ENCODE assay signal across 7 mouse cellular contexts in genomic region chr13:8870510-8871313, GRCm38 (mm10). TPM values are rescaled to one million over a fixed set of nuclear protein-coding genes. Genes with fewer than 3 reads are reported as not detected.
DNase-seq lines count a peak whose midpoint lies in the region; ATAC-seq and TF ChIP-seq lines count a peak whose summit lies in the region.

No protein-coding gene starts in this region.

- H3K4me3 ChIP-seq in embryonic facial prominence, embryonic 11.5 days (ENCODE audit: low read depth, low read length) = peak overlapping the region; percentile 85
- H3K4me3 ChIP-seq in kidney, adult 2 months (ENCODE audit: insufficient read depth, low read depth, low read length) = peak overlapping the region; percentile 98
- peak overlapping the region; percentile 83 for H3K4me3 ChIP-seq in limb, embryonic 12.5 days (replicated peaks)
- peak overlapping the region; percentile 76 for H3K4me3 ChIP-seq in midbrain, embryonic 15.5 days
- H3K4me3 ChIP-seq in spleen, adult 2 months (ENCODE audit: extremely low read depth, insufficient read depth, insufficient read length) = peak overlapping the region; percentile 74

- H3K36me3 ChIP-seq in embryonic facial prominence, embryonic 11.5 days (replicated peaks; ENCODE audit: control insufficient read depth, insufficient read depth, low read depth, low read length) = no peaks in the 10 kb centered on the region
- H3K36me3 ChIP-seq in kidney, adult 2 months (ENCODE audit: control insufficient read depth, insufficient read depth, low read length) = no peaks in the 10 kb centered on the region
- H3K36me3 ChIP-seq in limb, embryonic 12.5 days = peaks cover 4% of the 10 kb centered on the region; the same call in 1 of the 2 replicates
- H3K36me3 ChIP-seq in midbrain, embryonic 15.5 days (replicated peaks) = no peaks in the 10 kb centered on the region
- H3K36me3 ChIP-seq in spleen, adult 2 months (ENCODE audit: control insufficient read depth, insufficient read depth, low read length) = no peaks in the 10 kb centered on the region; the same call in 1 of the 2 replicates

- WGBS in embryonic facial prominence, embryonic 11.5 days = under 1% methylated on average over 57 of the region's 57 CpGs
- under 1% methylated on average over 57 of the region's 57 CpGs for WGBS in kidney, adult 2 months
- under 1% methylated on average over 57 of the region's 57 CpGs for WGBS in limb, embryonic 12.5 days
- under 1% methylated on average over 57 of the region's 57 CpGs for WGBS in midbrain, embryonic 15.5 days
- WGBS in spleen, adult 2 months = under 1% methylated on average over 57 of the region's 57 CpGs

- H3K4me1 ChIP-seq in embryonic facial prominence, embryonic 11.5 days (ENCODE audit: control insufficient read depth, insufficient read depth, low read length) = no peaks in the 10 kb centered on the region
- H3K4me1 ChIP-seq in kidney, adult 2 months (ENCODE audit: control insufficient read depth, insufficient read depth, low read length) = 0 out of 2 replicates have a peak, but pooled peaks cover 2% of the 10 kb centered on the region
- H3K4me1 ChIP-seq in limb, embryonic 12.5 days (replicated peaks) = peaks cover 8% of the 10 kb centered on the region
- H3K4me1 ChIP-seq in midbrain, embryonic 15.5 days = peaks cover 25% of the 10 kb centered on the region
- H3K4me1 ChIP-seq in spleen, adult 2 months (ENCODE audit: control insufficient read depth, insufficient read depth, insufficient read length) = no peaks in the 10 kb centered on the region; the same call in 1 of the 2 replicates

- peak overlapping the region; percentile 85 for H3K9ac ChIP-seq in embryonic facial prominence, embryonic 11.5 days (replicated peaks; ENCODE audit: low read length)
- peak overlapping the region; percentile 77 for H3K9ac ChIP-seq in limb, embryonic 12.5 days (replicated peaks)
- peak overlapping the region; percentile 57 for H3K9ac ChIP-seq in midbrain, embryonic 15.5 days

- H3K27me3 ChIP-seq in embryonic facial prominence, embryonic 11.5 days (ENCODE audit: control insufficient read depth, insufficient read depth, low read length) = no peaks in the 10 kb centered on the region
- no peaks in the 10 kb centered on the region for H3K27me3 ChIP-seq in kidney, adult 2 months (replicated peaks; ENCODE audit: control insufficient read depth, insufficient read depth, low read length)
- no peaks in the 10 kb centered on the region for H3K27me3 ChIP-seq in limb, embryonic 12.5 days
- no peaks in the 10 kb centered on the region for H3K27me3 ChIP-seq in midbrain, embryonic 15.5 days (replicated peaks)
- no peaks in the 10 kb centered on the region for H3K27me3 ChIP-seq in spleen, adult 2 months (ENCODE audit: control insufficient read depth, insufficient read depth, low read length)

- peak overlapping the region; percentile 68 for H3K4me2 ChIP-seq in embryonic facial prominence, embryonic 11.5 days (ENCODE audit: low read depth, low read length)
- peak overlapping the region; percentile 73 for H3K4me2 ChIP-seq in limb, embryonic 12.5 days
- H3K4me2 ChIP-seq in midbrain, embryonic 15.5 days = peak overlapping the region; percentile 72

- TF ChIP-seq CTCF in kidney, adult 2 months (conservative IDR thresholded peaks at IDR 0.05; ENCODE audit: insufficient read depth, insufficient read length, low read depth, low read length) = peak; percentile 91
- peak; percentile 94 for TF ChIP-seq CTCF in spleen, adult 2 months (IDR thresholded peaks at IDR 0.05; ENCODE audit: extremely low read depth, insufficient read depth, insufficient read length, insufficient replicate concordance)

- peak; percentile 92 for DNase-seq in adrenal gland, postnatal 14 days
- DNase-seq in embryonic facial prominence, embryonic 11.5 days (ENCODE audit: low spot score) = peak; percentile 92
- peak; percentile 94 to 95 for DNase-seq in heart, adult 18-20 months
- peak; percentile 96 for DNase-seq in kidney, adult 2 months
- DNase-seq in spleen, adult 2 months (ENCODE audit: low read depth in 1 of 2, low spot score in 2 of 2) = peak; percentile 74 to 83

- TF ChIP-seq POLR2A in kidney, adult 2 months (IDR thresholded peaks at IDR 0.05; ENCODE audit: low read depth, low read length) = peak; percentile 58
- TF ChIP-seq POLR2A in spleen, adult 2 months (IDR thresholded peaks at IDR 0.05; ENCODE audit: low read depth, low read length) = peak; percentile 29

- ATAC-seq in embryonic facial prominence, embryonic 11.5 days (replicated peaks; ENCODE audit: insufficient number of reproducible peaks, low FRiP score, low TSS enrichment, low read depth) = peak; percentile 92
- peak; percentile 95 for ATAC-seq in limb, embryonic 12.5 days (ENCODE audit: insufficient number of reproducible peaks, insufficient read depth, low FRiP score, low TSS enrichment, low read depth)
- ATAC-seq in midbrain, embryonic 15.5 days (replicated peaks) = peak; percentile 94

- peak overlapping the region; percentile 93 for H3K27ac ChIP-seq in embryonic facial prominence, embryonic 11.5 days (replicated peaks; ENCODE audit: low read depth, low read length)
- peak overlapping the region; percentile 93 for H3K27ac ChIP-seq in kidney, adult 2 months (ENCODE audit: insufficient read depth, low read depth, low read length)
- peak overlapping the region; percentile 98 for H3K27ac ChIP-seq in limb, embryonic 12.5 days
- peak overlapping the region; percentile 90 for H3K27ac ChIP-seq in midbrain, embryonic 15.5 days
- peak overlapping the region; percentile 86 for H3K27ac ChIP-seq in spleen, adult 2 months (ENCODE audit: insufficient read depth, low read length)

- H3K9me3 ChIP-seq in embryonic facial prominence, embryonic 11.5 days (replicated peaks; ENCODE audit: control insufficient read depth, low read length) = no peaks in the 10 kb centered on the region
- H3K9me3 ChIP-seq in limb, embryonic 12.5 days = no peaks in the 10 kb centered on the region
- H3K9me3 ChIP-seq in midbrain, embryonic 15.5 days = no peaks in the 10 kb centered on the region

RNA-seq across cellular contexts. Expression of gene Wdr37, which starts 1.0 kb away (rescaled TPM):
- 37.6 and 38.4 TPM in 2 replicates for total RNA-seq in adrenal gland, postnatal 14 days (2021)
- 33.7 and 35.6 TPM in 2 replicates for polyA plus RNA-seq in embryonic facial prominence, embryonic 11.5 days (2014; fragmentation: Nextera tagmentation; extraction: Ambion mirVana)
- total RNA-seq in heart, adult 18-20 months (2021) = 10 to 100 TPM; 31.8 to 33.6 TPM
- polyA plus RNA-seq in kidney, adult 2 months (2012; rRNA removed) = 9.9 and 11.4 TPM in 2 replicates
- 31.0 and 31.2 TPM in 2 replicates for polyA plus RNA-seq in limb, embryonic 12.5 days (2016; fragmentation: Nextera tagmentation; extraction: Ambion mirVana)
- 55.4 and 58.2 TPM in 2 replicates for polyA plus RNA-seq in midbrain, embryonic 15.5 days (2015; fragmentation: Nextera tagmentation; extraction: Ambion mirVana)
- 11.3 and 18.5 TPM in 2 replicates for polyA plus RNA-seq in spleen, adult 2 months (2012; rRNA removed)

RNA-seq across cellular contexts. Expression of gene Idi1, which starts 14.6 kb away (rescaled TPM):
- 32.0 and 58.2 TPM in 2 replicates for total RNA-seq in adrenal gland, postnatal 14 days (2021)
- polyA plus RNA-seq in embryonic facial prominence, embryonic 11.5 days (2014; fragmentation: Nextera tagmentation; extraction: Ambion mirVana) = 111 and 125 TPM in 2 replicates
- total RNA-seq in heart, adult 18-20 months (2021) = 1 to 10 TPM; 4.8 to 5.8 TPM
- polyA plus RNA-seq in kidney, adult 2 months (2012; rRNA removed) = 8.8 and 11.0 TPM in 2 replicates
- polyA plus RNA-seq in limb, embryonic 12.5 days (2016; fragmentation: Nextera tagmentation; extraction: Ambion mirVana) = 75.6 and 81.8 TPM in 2 replicates
- 89.4 and 94.1 TPM in 2 replicates for polyA plus RNA-seq in midbrain, embryonic 15.5 days (2015; fragmentation: Nextera tagmentation; extraction: Ambion mirVana)
- 3.5 and 4.3 TPM in 2 replicates for polyA plus RNA-seq in spleen, adult 2 months (2012; rRNA removed)

Comparison
In these comparisons a context has a peak if more than half of its experiments do, and no peak if none do; other contexts are left out.
1. Peak in every context shown above with its lines: DNase-seq, ATAC-seq, H3K4me3 ChIP-seq and H3K27ac ChIP-seq.